Mouse (Mus musculus) thymus, adult 2 months (tissue): ENCODE data around the gene Tmem132d.

Experiments
- CTCF ChIP-seq: fragments of 200-500 bp; IDR thresholded peaks from 2 replicates; pipeline ENCODE4 v1.5.1; 2012; ENCODE audit warnings: mild to moderate bottlenecking, control low read depth, low read length, moderate library complexity, borderline replicate concordance; ENCODE audit not compliant: control insufficient read depth, poor library complexity, insufficient read depth; ENCODE audit errors: extremely low read depth
- POLR2A ChIP-seq: fragments of 200-500 bp; IDR thresholded peaks from 2 replicates; pipeline ENCODE4 v1.6.1; 2012; ENCODE audit warnings: mild to moderate bottlenecking, low read length, control low read depth, moderate library complexity; ENCODE audit not compliant: control insufficient read depth, poor library complexity, insufficient read depth; ENCODE audit errors: extremely low read depth

DNA sequence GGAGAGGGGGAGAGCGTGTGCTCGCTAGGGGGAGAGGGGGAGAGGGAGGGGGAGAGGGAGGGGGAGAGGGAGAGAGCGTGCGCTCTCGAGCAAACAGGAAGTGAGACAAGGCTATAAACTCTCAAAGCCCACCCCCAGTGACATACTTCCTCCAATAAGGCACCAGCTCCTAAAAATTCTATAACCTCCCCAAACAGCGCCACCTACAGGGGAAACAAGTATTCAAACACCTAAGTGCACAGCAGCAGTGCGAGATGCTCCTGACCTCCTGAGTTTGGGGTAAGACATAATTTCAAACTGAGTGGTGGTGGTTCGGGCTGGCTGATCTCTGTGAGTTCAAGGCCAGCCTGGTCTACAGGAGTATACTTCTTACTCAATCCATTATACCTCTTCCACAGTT is 281.4 kb downstream of the Tmem132d start:
- TF ChIP-seq CTCF = no peak
- no peak for TF ChIP-seq POLR2A
